Mouse (Mus musculus): ENCODE measurements around the gene Atg14. TPM values are rescaled to one million over a fixed set of nuclear protein-coding genes. Genes with fewer than 3 reads are reported as not detected.
"Not testable (repeated sequence)": the region's sequence is repeated elsewhere in the genome, so short reads cannot be mapped to it uniquely, and the experiment has no call there.

Atg14 gene
- polyA plus RNA-seq, 1 experiment from 2014 or later, result 19.1 TPM

DNA sequence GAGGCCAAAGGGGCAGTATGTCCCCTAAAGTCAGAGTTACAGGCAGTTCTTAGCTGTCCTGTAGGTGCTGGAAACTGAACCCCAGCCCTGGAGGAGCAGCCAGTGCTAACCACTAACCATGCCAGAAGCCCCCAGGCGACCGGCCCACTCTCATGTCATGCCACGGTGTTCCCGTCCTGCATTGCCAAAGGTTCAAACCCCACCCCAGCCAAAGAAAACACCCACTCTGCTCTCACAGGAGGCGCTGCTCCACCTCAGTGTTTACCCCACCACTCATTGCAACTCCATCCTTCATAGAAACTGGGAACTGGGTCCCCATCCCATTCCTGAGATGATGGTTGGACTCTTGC lies 36.3 kb downstream of the Atg14 start:
- ATAC-seq (ENCODE audit: insufficient read depth, low FRiP score, low TSS enrichment) (no peak), DNase-seq (ENCODE audit: low spot score) (no peak)
- WGBS, result 86% methylated on average over 5 of the region's 5 CpGs
- Histone ChIP-seq H3K9ac (ENCODE audit: low read length) (no peak overlapping the region), H3K4me2 (ENCODE audit: low read depth) (no peak overlapping the region), H3K4me3 (ENCODE audit: low read depth, low read length) (no peak overlapping the region), H3K27ac (ENCODE audit: low read depth, low read length) (no peak overlapping the region), H3K27me3 (ENCODE audit: control insufficient read depth, insufficient read depth, low read length) (no peaks in the 10 kb centered on the region), H3K9me3 (ENCODE audit: control insufficient read depth, low read length) (no peaks in the 10 kb centered on the region), H3K4me1 (ENCODE audit: control insufficient read depth, insufficient read depth, low read length) (no peaks in the 10 kb centered on the region), H3K36me3 (ENCODE audit: control insufficient read depth, insufficient read depth, low read length) (no peaks in the 10 kb centered on the region)

GRCm38 (mm10) chr14:47533365-47534175 lies 36.9 kb downstream of the Atg14 start:
- H3K9ac ChIP-seq (ENCODE audit: low read length), result no peak overlapping the region
- H3K27ac ChIP-seq (ENCODE audit: low read depth, low read length), result no peak overlapping the region
- DNase-seq (ENCODE audit: low spot score) (peak; percentile 40), ATAC-seq (ENCODE audit: insufficient read depth, low FRiP score, low TSS enrichment) (peak; percentile 45; the same call in 1 of the 2 replicates)
- WGBS, result 47% methylated on average over 11 of the region's 11 CpGs
- no peak overlapping the region for H3K4me3 ChIP-seq (ENCODE audit: low read depth, low read length)
- no peaks in the 10 kb centered on the region for H3K27me3 ChIP-seq (ENCODE audit: control insufficient read depth, insufficient read depth, low read length)
- no peaks in the 10 kb centered on the region for H3K36me3 ChIP-seq (ENCODE audit: control insufficient read depth, insufficient read depth, low read length)
- H3K4me1 ChIP-seq (ENCODE audit: control insufficient read depth, insufficient read depth, low read length), result no peaks in the 10 kb centered on the region
- H3K9me3 ChIP-seq (ENCODE audit: control insufficient read depth, low read length), result no peaks in the 10 kb centered on the region
- no peak overlapping the region for H3K4me2 ChIP-seq (ENCODE audit: low read depth)

DNA sequence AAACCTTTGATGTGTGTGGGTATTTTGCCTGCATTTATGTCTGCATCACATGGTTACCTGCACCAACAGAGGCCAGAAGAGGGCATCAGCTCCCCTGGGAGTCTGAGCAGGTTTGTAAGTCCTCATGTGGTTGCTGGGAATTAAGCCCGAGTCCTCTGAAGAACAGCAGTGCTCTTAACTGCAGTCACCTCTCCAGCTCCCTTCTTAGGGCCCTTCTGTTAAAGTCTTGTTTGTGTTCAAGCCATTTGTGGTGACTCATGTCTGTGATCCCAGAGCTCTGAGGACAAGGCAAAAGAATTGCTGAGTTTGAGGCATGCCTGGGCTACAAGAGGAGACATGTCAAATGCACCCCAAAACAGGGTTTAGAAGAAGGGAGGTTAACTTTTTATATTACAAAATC lies 38.0 kb downstream of the Atg14 start:
- DNase-seq (ENCODE audit: low spot score) (no peak), ATAC-seq (ENCODE audit: insufficient read depth, low FRiP score, low TSS enrichment) (no peak)
- Histone ChIP-seq H3K36me3 (ENCODE audit: control insufficient read depth, insufficient read depth, low read length) (no peaks in the 10 kb centered on the region), H3K4me3 (ENCODE audit: low read depth, low read length) (no peak overlapping the region), H3K27me3 (ENCODE audit: control insufficient read depth, insufficient read depth, low read length) (no peaks in the 10 kb centered on the region), H3K4me2 (ENCODE audit: low read depth) (no peak overlapping the region), H3K27ac (ENCODE audit: low read depth, low read length) (no peak overlapping the region), H3K9me3 (ENCODE audit: control insufficient read depth, low read length) (no peaks in the 10 kb centered on the region), H3K9ac (ENCODE audit: low read length) (no peak overlapping the region), H3K4me1 (ENCODE audit: control insufficient read depth, insufficient read depth, low read length) (no peaks in the 10 kb centered on the region)
- WGBS, result 71% methylated on average over 1 of the region's 1 CpGs

GRCm38 (mm10) chr14:47529592-47529991 lies 40.9 kb downstream of the Atg14 start:
- not testable (repeated sequence) for H3K27ac ChIP-seq (ENCODE audit: low read depth, low read length); ATAC-seq (ENCODE audit: insufficient read depth, low FRiP score, low TSS enrichment); H3K9me3 ChIP-seq (ENCODE audit: control insufficient read depth, low read length); DNase-seq (ENCODE audit: low spot score); H3K4me3 ChIP-seq (ENCODE audit: low read depth, low read length); H3K27me3 ChIP-seq (ENCODE audit: control insufficient read depth, insufficient read depth, low read length); H3K4me2 ChIP-seq (ENCODE audit: low read depth); H3K36me3 ChIP-seq (ENCODE audit: control insufficient read depth, insufficient read depth, low read length); H3K4me1 ChIP-seq (ENCODE audit: control insufficient read depth, insufficient read depth, low read length); H3K9ac ChIP-seq (ENCODE audit: low read length)
- WGBS, result 93% methylated on average over 9 of the region's 12 CpGs

DNA sequence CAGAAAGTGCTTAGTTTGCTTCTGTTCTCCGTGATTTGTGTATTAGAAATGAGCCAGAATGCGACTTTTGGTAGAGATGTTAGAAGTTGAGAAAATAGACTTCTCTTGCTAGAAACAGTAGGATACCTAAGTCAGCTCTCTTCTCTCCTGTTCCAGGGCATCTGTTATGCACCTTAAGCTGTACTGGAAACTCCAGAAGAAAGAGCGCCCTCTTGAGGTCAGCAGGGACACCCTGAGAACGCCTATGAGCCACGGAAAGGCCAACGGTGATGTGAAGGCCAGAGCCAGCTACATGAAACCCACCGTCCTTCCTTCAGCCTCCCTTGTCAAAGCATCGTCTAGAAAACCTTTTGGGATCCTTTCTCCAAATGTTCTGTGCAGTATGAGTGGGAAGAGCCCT lies 41.4 kb downstream of the Atg14 start:
- no peaks in the 10 kb centered on the region for H3K4me1 ChIP-seq (ENCODE audit: control insufficient read depth, insufficient read depth, low read length)
- DNase-seq (ENCODE audit: low spot score) (peak; percentile 41), ATAC-seq (ENCODE audit: insufficient read depth, low FRiP score, low TSS enrichment) (no peak)
- no peaks in the 10 kb centered on the region for H3K27me3 ChIP-seq (ENCODE audit: control insufficient read depth, insufficient read depth, low read length)
- no peaks in the 10 kb centered on the region for H3K36me3 ChIP-seq (ENCODE audit: control insufficient read depth, insufficient read depth, low read length)
- H3K4me3 ChIP-seq (ENCODE audit: low read depth, low read length), result no peak overlapping the region
- H3K27ac ChIP-seq (ENCODE audit: low read depth, low read length), result no peak overlapping the region
- WGBS, result 49% methylated on average over 8 of the region's 8 CpGs
- H3K9ac ChIP-seq (ENCODE audit: low read length), result no peak overlapping the region
- no peak overlapping the region for H3K4me2 ChIP-seq (ENCODE audit: low read depth)
- H3K9me3 ChIP-seq (ENCODE audit: control insufficient read depth, low read length), result no peaks in the 10 kb centered on the region

DNA sequence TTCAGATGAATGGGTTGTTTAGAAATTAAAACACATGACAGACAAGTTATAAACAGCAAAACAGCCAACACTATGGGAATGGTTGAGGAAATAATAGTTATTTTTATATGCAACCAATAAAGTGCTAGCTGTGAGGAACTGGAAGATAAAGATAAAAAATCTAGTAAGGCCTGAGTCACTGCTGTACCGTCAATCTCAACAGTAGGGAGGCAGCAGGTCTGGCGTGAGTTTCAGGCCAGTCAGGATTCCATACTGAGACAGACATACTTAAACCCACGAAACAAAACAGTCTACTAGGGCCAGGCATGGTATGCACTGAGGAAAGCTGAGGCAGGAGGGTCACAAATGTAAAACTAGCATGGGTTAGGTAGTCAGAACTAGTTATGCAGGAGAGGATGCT lies 42.2 kb downstream of the Atg14 start:
- no peaks in the 10 kb centered on the region for H3K9me3 ChIP-seq (ENCODE audit: control insufficient read depth, low read length)
- H3K4me3 ChIP-seq (ENCODE audit: low read depth, low read length), result no peak overlapping the region
- WGBS, result 86% methylated on average over 3 of the region's 3 CpGs
- no peak for DNase-seq (ENCODE audit: low spot score)
- H3K4me1 ChIP-seq (ENCODE audit: control insufficient read depth, insufficient read depth, low read length), result no peaks in the 10 kb centered on the region
- no peak overlapping the region for H3K27ac ChIP-seq (ENCODE audit: low read depth, low read length)
- no peak overlapping the region for H3K4me2 ChIP-seq (ENCODE audit: low read depth)
- no peak overlapping the region for H3K9ac ChIP-seq (ENCODE audit: low read length)
- no peaks in the 10 kb centered on the region for H3K36me3 ChIP-seq (ENCODE audit: control insufficient read depth, insufficient read depth, low read length)
- no peaks in the 10 kb centered on the region for H3K27me3 ChIP-seq (ENCODE audit: control insufficient read depth, insufficient read depth, low read length)
- no peak for ATAC-seq (ENCODE audit: insufficient read depth, low FRiP score, low TSS enrichment)

- no peak overlapping the region for H3K4me2 ChIP-seq (ENCODE audit: low read depth)
- DNase-seq (ENCODE audit: low spot score), result no peak
- no peak overlapping the region for H3K4me3 ChIP-seq (ENCODE audit: low read depth, low read length)
- H3K9me3 ChIP-seq (ENCODE audit: control insufficient read depth, low read length), result no peaks in the 10 kb centered on the region
- H3K4me1 ChIP-seq (ENCODE audit: control insufficient read depth, insufficient read depth, low read length), result no peaks in the 10 kb centered on the region
- no peak overlapping the region for H3K27ac ChIP-seq (ENCODE audit: low read depth, low read length)
- H3K36me3 ChIP-seq (ENCODE audit: control insufficient read depth, insufficient read depth, low read length), result no peaks in the 10 kb centered on the region
- no peak for ATAC-seq (ENCODE audit: insufficient read depth, low FRiP score, low TSS enrichment)
- H3K27me3 ChIP-seq (ENCODE audit: control insufficient read depth, insufficient read depth, low read length), result no peaks in the 10 kb centered on the region
- WGBS, result 96% methylated on average over 2 of the region's 2 CpGs
- H3K9ac ChIP-seq (ENCODE audit: low read length), result no peak overlapping the region
These were observed 42.6 kb downstream of the Atg14 start for GRCm38 (mm10) chr14:47527833-47528232.

DNA sequence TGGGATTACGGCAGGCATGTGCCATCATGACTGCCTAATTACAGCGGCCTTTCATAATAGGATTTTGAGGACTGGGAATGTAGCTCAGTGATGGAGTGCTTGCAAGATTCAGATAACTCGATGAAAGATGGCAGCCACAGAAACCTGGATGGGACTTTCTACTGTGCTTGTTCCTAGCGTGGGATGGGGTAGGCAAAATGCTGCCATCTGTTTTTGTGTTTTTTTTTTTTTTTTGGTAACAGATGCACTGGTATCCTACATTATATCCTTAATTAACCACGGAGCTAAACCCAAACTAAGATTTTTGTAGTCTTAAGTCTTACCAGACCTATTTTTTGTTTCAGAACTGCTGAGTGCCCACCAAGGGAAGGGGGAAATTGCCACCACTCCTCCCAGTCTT lies 44.6 kb downstream of the Atg14 start:
- DNase-seq (ENCODE audit: low spot score) (no peak), ATAC-seq (ENCODE audit: insufficient read depth, low FRiP score, low TSS enrichment) (no peak)
- WGBS, result 95% methylated on average over 5 of the region's 5 CpGs
- Histone ChIP-seq H3K9me3 (ENCODE audit: control insufficient read depth, low read length) (no peaks in the 10 kb centered on the region), H3K36me3 (ENCODE audit: control insufficient read depth, insufficient read depth, low read length) (no peaks in the 10 kb centered on the region), H3K9ac (ENCODE audit: low read length) (no peak overlapping the region), H3K4me2 (ENCODE audit: low read depth) (no peak overlapping the region), H3K27ac (ENCODE audit: low read depth, low read length) (no peak overlapping the region), H3K4me1 (ENCODE audit: control insufficient read depth, insufficient read depth, low read length) (no peaks in the 10 kb centered on the region), H3K27me3 (ENCODE audit: control insufficient read depth, insufficient read depth, low read length) (no peaks in the 10 kb centered on the region), H3K4me3 (ENCODE audit: low read depth, low read length) (no peak overlapping the region)

DNA sequence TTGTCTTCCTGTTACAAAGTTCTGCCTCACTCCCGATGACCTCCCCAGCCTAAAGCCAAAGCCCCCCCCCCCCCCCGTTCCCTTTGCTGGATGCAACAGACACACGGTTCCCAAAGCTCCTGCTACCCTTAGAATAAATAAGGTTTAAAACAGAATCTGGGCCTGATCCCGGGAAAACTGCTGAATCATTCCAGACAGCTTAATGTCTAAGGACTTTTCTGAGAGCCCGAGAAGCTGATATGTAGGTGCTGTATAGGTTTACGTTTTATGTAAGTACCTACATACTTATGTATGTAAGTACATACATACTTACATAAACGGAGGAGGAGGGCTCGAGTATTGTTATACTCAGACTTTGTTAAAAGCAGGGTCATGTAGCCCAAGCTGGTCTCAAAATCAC lies 45.1 kb downstream of the Atg14 start:
- H3K4me3 ChIP-seq (ENCODE audit: low read depth, low read length), result no peak overlapping the region
- 80% methylated on average over 8 of the region's 8 CpGs for WGBS
- H3K4me2 ChIP-seq (ENCODE audit: low read depth), result no peak overlapping the region
- H3K36me3 ChIP-seq (ENCODE audit: control insufficient read depth, insufficient read depth, low read length), result no peaks in the 10 kb centered on the region
- ATAC-seq (ENCODE audit: insufficient read depth, low FRiP score, low TSS enrichment) (no peak), DNase-seq (ENCODE audit: low spot score) (no peak)
- no peaks in the 10 kb centered on the region for H3K9me3 ChIP-seq (ENCODE audit: control insufficient read depth, low read length)
- H3K9ac ChIP-seq (ENCODE audit: low read length), result no peak overlapping the region
- H3K27me3 ChIP-seq (ENCODE audit: control insufficient read depth, insufficient read depth, low read length), result no peaks in the 10 kb centered on the region
- no peak overlapping the region for H3K27ac ChIP-seq (ENCODE audit: low read depth, low read length)
- no peaks in the 10 kb centered on the region for H3K4me1 ChIP-seq (ENCODE audit: control insufficient read depth, insufficient read depth, low read length)
